Mouse (Mus musculus): ENCODE results near the gene Ankrd31. TPM values are rescaled to one million over a fixed set of nuclear protein-coding genes. Genes with fewer than 3 reads are reported as not detected.
"Not testable (repeated sequence)": the region's sequence is repeated elsewhere in the genome, so short reads cannot be mapped to it uniquely, and the experiment has no call there.

The Ankrd31 gene
- total RNA-seq, 2 experiments from 2014 or later: not detected

DNA sequence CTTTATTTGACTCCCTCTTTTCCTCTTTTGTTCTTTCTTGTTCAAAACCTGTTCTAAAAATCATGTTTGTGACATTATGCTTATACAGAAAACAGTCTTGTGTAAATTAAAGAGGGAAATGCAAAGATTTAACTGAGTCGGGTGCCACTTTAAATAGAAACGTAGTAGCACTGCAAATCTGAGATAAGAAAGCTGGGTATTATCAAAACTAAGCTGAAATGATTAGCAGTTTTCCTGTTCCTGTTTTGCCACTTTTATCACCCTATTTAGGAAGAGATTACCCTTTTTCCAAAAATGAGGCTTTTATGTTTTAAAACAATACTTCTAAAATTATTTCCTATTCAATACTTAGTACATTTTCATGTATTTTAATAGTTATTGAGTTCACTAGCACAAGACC lies 104.1 kb downstream of the Ankrd31 start:
- ATAC-seq (replicated peaks; ENCODE audit: poor library complexity, severe bottlenecking): no peak

DNA sequence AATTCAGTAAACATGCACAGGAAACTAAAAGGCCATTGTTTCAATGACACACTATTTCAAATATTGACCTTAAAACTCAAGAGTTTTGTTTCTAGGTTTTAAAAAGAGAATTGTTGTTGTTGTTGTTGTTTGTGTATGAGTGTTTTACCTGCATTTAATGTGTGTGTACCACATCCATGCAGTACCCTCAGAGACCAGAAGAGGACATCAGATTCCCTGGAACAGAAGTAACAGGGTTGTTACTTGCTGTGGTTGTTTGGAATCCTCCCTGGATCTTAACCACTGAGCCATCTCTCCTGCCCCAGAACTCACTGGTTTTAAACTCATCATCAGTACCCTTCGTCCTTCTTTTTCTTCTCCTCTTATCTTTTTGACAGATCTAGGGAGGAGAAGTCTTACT lies 105.2 kb downstream of the Ankrd31 start:
- no peak for ATAC-seq (replicated peaks; ENCODE audit: poor library complexity, severe bottlenecking)

DNA sequence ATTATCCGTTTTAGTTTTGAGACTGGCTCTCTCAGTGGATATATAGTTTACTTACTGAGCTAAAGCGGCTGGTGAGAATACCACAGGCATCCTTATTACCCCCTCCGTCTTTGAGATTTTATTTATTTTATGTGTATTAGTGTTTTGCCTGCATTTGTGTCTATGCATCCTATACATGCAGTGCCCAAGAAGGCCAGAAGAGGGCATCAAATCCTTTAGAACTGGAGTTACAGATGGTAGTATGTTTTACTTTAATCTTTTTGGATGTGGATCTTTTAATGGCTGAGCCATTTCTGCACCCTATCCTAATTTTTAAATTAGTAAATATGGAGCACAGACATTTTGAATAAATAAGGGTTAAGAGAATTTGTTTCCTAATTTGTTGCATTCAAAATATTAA lies 107.1 kb downstream of the Ankrd31 start:
- ATAC-seq (replicated peaks; ENCODE audit: poor library complexity, severe bottlenecking): peak; percentile 46; the same call in 1 of the 2 replicates

DNA sequence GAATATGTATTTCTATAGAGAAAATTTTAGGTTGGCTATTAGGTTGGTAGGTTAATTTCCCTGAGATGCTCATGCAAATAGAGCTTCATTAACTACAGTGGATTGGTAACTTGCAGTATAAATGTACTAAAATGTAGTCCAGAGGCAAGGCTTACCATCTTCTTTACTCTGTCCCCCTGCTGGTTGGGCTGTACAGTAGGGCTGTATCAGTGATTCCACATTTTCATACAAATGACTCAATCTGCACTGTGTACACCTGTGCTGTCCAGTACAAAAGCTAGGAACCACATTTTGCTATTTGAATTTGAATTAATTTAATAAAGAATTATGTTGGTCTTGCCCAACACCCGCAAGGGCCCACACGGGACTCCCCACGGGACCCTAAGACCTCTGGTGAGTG lies 111.1 kb downstream of the Ankrd31 start:
- no peak for ATAC-seq (replicated peaks; ENCODE audit: poor library complexity, severe bottlenecking)

DNA sequence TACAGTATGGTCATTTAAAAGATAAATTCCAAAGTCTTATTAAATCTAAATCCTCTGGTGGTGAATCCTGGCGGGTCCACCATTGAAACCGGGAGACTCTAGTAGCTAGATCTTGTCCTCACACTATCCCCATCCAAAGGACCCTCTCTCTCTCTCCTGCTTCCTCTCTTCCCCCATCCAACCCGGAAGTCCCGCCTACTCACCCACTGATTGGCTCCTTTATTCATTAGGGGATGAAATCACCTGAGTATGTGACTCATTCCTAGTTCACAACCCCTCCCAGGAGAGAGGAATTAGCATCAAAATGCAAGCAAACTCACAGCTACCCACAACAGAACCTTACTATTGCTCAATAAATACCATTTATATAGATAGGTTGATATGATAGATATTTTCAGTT lies 122.7 kb downstream of the Ankrd31 start:
- ATAC-seq (replicated peaks; ENCODE audit: poor library complexity, severe bottlenecking): no peak

DNA sequence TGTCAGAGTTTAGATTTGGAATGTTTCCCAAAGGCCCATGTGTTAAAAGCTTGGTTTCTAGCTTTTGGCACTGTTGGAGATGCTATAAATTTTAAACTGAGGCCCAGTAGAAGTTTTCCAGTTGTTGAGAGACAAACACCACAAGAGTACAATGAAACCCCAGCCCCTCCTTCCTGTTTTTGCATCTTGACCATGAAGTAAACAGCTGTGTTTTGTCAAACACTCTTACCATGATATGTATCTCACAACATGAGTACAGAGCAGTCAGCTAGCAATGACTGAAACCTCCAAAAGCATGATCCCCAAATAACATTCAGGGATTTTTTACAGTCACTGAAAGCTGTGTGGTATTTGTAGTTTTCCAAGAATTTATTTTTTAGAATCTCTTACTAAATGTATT lies 126.0 kb downstream of the Ankrd31 start:
- ATAC-seq (replicated peaks; ENCODE audit: poor library complexity, severe bottlenecking): no peak

DNA sequence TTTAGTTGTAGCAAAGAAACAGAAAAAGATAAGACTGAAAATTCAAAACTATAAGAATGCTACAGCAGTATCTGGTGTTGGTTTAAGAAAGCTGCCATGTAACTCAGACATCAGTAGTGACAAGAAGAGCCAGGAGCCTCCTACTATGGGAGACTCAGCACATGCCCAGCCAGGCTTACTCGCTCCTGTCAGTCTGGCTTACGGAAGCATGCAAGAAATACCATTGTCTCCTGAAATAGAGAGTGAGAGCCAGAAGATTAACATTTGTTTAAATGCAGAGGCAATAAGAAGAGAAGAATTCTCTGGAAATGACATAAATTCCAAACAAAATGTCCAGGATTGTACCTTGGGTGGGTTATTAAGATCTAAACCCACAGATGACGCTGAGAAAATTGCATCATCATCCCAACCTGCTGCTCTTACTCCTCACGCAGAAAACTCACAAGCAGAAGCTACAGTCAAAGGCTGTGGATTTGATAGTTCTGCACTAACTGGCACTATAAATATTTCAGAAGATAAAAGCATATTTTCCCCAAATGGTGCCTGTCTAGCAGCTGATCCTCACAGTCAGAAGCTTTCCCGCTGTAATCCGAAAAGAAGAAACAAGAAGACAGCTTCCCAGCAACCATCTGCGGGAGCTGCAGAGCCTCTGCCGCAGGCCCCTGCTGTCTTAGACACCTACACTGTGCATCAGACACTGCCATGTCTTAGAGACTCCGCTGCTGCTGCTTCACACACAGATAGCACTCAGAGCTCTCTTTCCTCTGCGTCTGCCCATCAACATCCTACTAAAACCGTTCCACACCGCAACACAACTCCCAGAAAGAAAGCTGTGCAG lies 130.4 kb downstream of the Ankrd31 start:
- ATAC-seq (replicated peaks; ENCODE audit: poor library complexity, severe bottlenecking): no peak

DNA sequence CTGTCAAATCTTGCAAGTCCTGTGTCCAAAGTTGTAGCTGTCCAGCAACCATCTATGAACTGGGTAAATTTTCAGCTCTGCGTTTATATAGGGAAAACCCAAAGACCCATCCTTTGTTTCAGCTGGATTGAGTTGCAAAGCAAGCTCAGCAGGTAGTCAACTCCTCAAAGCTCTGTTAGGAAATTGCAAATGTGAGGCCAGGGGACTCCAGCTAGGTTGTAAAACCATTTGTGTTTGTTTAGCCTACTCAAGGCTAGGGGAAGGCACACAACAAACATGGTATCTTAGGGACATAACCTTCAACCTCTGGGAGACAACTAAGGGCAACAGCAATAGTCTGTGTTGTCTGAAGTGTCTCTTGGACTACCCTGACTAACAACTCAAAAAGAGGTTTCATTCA lies 136.5 kb downstream of the Ankrd31 start:
- ATAC-seq (replicated peaks; ENCODE audit: poor library complexity, severe bottlenecking): no peak

DNA sequence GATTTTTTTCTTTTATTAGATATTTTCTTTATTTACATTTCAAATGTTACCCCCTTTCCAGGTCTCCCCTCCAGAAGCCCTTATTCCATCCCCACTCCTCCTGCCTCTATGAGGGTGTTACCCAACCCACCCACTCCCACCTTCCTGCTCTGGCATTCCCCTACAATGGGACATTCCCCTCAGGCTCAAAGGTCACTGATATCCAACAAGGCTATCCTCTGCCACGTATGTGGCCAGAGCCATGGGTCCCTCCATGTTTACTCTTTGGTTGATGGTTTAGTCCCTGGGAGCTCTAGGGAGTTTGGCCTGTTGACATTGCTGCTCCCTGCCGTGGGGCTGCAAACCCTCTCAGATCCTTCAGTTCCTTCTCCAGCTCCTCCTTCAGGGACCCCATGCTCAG lies 141.9 kb downstream of the Ankrd31 start:
- no peak for ATAC-seq (replicated peaks; ENCODE audit: poor library complexity, severe bottlenecking)

DNA sequence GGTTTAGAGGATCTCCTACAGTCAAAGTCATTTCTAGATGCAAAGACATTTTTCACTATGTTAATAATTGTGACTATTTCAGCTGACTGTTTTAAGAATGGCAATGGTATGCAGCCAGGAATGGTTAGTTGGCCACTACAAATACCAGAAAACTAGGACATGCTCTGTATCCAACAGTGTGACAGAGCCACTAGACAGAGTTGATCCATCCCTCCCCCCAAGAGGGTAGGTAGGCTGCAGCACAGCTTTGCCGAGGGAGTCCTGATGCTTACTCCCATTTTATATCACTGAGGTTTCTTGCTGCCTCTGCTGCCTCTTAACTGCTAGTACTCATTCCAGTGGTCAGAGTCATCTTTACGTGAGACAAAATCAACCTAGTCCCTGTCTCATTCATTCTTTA lies 147.1 kb downstream of the Ankrd31 start:
- no peak for ATAC-seq (replicated peaks; ENCODE audit: poor library complexity, severe bottlenecking)

DNA sequence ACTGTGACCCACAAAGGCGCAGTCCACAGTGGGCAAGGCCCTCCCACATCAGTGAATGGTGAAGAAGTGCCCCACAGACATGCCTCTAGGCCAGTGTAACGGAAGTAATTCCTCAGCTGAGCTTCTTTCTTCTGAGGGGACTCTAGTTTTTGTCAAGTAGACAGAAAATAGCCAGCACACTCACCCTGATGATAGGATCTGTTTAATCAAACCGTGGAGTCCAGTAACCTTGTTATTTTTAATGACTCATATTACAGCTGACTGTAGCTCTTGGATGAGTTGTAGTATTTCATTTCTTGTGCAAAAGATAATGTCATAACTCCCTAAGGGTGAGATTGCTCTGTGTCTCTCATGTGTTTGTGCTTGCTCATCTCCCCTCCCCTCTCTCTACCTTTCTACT lies 158.6 kb downstream of the Ankrd31 start:
- no peak for ATAC-seq (replicated peaks; ENCODE audit: poor library complexity, severe bottlenecking)

DNA sequence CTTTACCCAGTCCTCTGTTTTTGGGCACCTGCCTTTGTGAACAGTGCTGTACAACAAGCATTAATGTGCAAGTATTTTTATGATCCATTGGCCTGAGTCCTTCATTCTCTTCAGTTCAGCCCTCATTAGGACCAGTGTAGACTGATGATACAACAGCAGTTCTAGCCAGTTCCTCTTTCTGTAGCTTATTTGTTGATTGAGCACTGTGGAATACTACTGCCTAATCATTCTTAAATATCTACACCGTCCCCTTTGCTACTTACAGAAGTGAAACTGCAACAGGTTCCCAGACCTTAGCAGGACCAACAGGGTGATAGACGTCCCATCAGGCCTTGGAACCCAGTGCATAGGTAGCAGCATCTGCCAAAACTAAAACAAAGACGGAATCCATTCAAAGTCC lies 163.1 kb downstream of the Ankrd31 start:
- peak; percentile 83 for ATAC-seq (replicated peaks; ENCODE audit: poor library complexity, severe bottlenecking)

DNA sequence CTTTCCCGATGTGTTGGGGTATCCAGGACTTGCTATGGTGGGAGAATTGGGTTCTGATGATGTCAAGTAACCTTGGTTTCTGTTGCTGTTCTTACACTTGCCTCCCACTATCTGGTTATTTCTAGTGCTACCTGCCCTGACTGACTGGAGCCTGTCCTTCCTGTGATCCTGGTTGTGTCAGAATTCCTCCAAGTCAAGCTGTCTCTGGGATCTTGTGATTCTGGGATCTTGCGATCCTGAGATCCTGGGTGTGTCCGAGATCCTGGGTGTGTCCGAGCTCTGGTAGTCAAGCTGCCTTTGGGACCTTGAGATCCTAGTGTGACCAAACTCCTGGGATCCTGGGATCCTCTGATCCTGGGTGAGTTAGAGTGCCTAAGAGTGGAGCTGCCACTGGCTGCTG lies 175.1 kb downstream of the Ankrd31 start:
- not testable (repeated sequence) for ATAC-seq (replicated peaks; ENCODE audit: poor library complexity, severe bottlenecking)

DNA sequence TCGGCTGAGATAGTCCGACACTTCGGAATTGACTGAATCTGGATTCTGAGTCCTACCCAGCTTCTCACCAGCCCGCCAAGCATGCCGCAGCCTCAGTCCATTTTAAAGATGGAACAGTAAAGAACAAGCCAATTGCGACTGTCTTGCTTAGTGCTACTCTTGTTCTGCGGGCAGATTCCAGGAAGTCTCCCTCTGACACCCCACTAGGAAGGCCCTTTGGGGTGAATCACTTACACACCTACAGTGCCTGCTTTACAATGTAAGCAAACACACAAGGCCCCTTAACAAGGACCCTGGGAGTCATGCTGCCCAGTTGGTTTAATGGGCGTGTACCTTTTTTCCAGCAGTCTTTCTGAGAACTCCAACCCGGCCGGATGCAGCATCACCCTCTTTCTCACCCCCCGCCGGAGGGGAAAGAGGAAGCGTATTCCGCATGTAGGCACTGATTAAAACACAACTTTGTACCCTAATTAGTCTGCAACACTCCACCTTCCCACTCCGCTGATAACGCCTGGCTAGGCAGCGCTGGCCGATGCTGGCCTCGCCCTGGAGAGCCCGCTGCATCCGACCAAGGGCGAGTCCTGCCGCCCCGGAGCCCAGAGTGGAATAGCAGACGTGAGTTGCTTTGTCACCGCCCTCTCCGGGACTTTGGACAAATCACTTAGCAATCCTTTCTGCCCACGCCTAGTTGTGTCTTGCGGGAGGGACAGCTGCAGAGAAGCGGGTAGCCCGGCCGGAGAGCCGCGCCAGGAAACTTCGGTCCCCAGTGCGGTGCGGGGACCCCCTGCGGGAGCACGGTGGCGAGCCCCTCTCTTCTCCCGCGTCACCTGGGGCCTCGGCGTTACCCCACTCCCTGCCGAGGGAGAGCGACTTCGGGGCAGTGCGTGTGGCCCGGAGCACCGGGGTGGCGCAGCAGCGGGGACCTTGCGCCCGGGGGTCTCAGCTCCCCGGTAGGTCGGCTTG lies 176.2 kb downstream of the Ankrd31 start, which contains the start of gene Gcnt4:
Gene Gcnt4, plus strand, starts transcription at position 691 of the 963 bp plus-strand sequence.
- peak; percentile 81 for ATAC-seq (replicated peaks; ENCODE audit: poor library complexity, severe bottlenecking)

DNA sequence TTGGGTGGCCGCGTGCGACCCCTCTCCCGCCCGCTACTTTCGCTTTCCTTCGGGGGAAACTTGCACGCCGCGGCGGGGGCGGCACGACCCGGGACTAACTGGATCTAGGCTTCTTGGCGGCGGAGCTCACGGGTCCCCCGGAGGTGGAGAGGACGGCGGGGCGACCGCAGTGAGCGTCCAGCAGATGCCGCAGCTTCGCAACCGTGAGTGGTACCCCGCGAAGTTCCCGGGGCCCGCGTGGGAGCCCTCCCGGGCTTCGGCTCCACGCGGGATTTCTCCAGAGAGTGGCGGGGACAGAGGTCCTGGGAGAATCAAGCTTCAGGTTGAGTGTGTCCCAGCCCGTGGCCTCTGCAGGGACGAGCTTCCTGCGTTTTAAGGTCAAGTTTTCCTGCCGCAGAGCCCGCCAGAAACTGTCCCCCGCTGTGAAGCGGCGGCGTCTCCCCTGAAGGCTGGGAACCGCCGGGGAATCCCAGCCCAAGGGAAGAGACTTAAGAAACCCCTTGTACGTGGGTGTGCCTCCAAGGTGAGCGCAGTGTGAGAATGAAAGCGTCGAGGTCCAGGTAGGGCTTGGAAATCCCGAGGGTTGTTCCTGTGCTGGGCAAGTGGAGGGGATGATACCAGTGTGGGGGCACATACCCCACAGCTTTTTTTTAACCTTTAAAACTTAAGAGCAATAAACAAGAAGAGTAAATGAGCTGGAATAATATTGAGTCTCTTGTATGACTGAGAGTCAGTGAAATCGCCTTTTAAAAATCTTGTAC lies 177.1 kb downstream of the Ankrd31 start:
- ATAC-seq (replicated peaks; ENCODE audit: poor library complexity, severe bottlenecking): peak; percentile 43

DNA sequence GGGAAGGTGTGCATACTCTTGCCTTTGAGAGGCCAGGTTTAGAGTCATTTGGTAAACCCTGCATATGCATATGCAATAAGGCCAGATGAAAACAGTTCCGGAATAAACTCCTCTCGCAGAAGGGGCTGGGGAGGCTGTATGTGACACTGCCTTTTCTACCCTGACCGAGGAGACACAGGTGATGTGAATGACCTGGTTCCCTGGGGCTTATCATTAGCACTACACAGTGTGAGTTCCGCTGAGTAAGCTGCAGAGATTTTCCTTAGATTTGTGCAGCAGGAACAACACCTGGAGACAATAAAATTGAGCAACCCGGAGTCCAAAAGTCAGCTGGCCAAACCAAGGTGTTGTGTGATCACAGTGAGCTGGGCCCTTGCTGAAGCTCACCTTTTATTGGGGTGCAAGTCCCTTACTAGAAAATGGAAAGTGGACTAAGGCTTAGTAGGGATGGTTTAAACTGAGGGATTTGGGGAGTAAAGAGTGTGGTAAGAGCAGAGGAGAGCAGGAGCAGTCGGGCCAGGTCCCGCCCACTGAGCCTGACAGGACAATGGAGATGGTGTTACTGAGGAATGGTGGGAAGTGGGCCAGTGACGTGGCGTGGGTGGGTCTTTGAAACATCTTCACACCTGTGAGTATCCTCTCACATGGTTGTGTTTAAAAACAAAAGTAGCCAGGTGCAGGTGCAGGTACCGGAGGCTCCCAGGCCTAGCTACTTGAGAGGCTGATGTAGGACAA lies 178.1 kb downstream of the Ankrd31 start:
- no peak for ATAC-seq (replicated peaks; ENCODE audit: poor library complexity, severe bottlenecking)

DNA sequence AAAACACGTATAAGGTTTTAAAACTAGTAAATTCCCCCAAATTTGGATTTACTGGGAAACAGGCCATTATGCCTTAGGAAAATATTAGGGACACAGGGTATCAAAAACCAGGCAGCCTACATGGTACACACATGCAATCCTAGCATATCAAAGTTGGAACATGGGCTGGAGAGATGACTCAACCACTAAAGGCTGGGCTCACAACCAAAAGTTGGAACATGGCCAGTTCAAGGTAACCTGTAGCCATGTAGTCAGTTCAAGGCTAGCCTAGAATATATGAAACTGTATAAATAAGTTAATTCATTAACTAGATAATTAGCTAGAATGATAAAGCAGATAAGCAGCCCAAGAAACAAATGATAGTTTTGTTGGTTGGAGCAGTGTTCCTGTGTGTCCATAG lies 179.7 kb downstream of the Ankrd31 start:
- no peak for ATAC-seq (replicated peaks; ENCODE audit: poor library complexity, severe bottlenecking)

DNA sequence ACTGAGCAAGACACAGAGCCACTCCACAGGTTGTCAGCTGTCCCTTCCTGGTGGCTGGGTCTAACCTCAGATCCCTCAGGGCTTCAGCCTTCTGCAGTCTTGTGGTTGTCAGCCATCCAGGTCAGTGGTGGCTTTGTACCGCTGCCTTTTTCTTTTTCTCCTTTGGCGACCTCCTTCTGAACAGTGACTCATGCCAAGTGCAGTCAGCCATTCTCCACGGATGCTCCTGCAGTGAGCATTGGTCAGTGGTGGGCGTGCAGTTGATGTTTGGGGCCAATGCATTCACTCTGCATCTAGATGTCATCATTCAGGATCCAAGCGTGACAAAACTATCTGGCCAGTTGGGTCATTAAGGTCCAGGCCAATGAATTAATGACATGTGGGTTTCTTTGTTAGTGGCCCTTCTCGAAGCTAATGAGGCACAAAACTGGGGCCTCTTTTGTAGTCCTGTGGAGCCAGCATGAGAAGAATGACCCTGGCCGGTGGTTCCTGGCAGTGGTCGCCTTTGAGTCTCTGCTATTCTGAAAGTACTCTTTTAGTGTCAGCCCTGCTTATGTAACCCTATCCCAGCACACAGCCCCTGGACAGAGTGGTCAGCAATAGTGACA lies 180.5 kb downstream of the Ankrd31 start:
- 0 out of 2 replicates have a peak, but pooled peaks have one; percentile 18 for ATAC-seq (replicated peaks; ENCODE audit: poor library complexity, severe bottlenecking)

DNA sequence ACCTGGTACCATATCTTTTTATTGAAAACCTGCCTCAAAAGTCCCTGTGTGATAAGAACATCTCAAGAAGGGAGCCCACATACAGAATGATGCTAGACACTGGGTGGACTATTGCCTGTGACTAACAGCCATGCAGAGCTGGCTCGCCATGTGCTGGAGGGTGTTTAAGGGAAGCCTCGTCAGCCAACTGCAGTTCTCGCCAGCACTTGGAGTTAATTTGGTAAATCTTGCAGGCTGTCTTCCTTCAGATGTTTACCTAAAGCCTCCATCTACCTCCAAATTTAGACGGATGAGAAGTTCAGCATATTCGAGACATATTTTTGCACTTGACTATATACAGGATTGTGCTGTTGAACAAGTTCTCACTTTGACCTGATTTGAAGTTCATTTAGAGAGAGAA lies 184.7 kb downstream of the Ankrd31 start:
- no peak for ATAC-seq (replicated peaks; ENCODE audit: poor library complexity, severe bottlenecking)
